Mouse (Mus musculus): Measurements from ENCODE around the gene Akap9. TPM values are rescaled to one million over a fixed set of nuclear protein-coding genes. Genes with fewer than 3 reads are reported as not detected.
"Not testable (repeated sequence)": the region's sequence is repeated elsewhere in the genome, so short reads cannot be mapped to it uniquely, and the experiment has no call there.

Gene Akap9
- polyA plus RNA-seq, 1 experiment from 2014 or later = 130 TPM

GRCm38 (mm10) chr5:4009540-4009939, 81.7 kb downstream of the Akap9 start:
- H3K36me3 ChIP-seq (ENCODE audit: control insufficient read depth, insufficient read depth, low read length) = peaks cover 2% of the 10 kb centered on the region; the same call in 1 of the 2 replicates
- no peak overlapping the region for H3K4me3 ChIP-seq (ENCODE audit: low read depth, low read length)
- H3K9ac ChIP-seq (ENCODE audit: low read length) = no peak overlapping the region
- no peaks in the 10 kb centered on the region for H3K27me3 ChIP-seq (ENCODE audit: control insufficient read depth, insufficient read depth, low read length)
- DNase-seq (ENCODE audit: low spot score) = no peak
- no peak for ATAC-seq (ENCODE audit: insufficient number of reproducible peaks, low FRiP score, low TSS enrichment, low read depth)
- H3K27ac ChIP-seq (replicated peaks; ENCODE audit: low read depth, low read length) = no peak overlapping the region
- no peaks in the 10 kb centered on the region for H3K9me3 ChIP-seq (ENCODE audit: control insufficient read depth, low read length)
- WGBS = 91% methylated on average over 6 of the region's 6 CpGs
- H3K4me1 ChIP-seq (ENCODE audit: control insufficient read depth, insufficient read depth, low read length) = no peaks in the 10 kb centered on the region
- H3K4me2 ChIP-seq (ENCODE audit: low read depth, severe bottlenecking) = no peak overlapping the region

DNA sequence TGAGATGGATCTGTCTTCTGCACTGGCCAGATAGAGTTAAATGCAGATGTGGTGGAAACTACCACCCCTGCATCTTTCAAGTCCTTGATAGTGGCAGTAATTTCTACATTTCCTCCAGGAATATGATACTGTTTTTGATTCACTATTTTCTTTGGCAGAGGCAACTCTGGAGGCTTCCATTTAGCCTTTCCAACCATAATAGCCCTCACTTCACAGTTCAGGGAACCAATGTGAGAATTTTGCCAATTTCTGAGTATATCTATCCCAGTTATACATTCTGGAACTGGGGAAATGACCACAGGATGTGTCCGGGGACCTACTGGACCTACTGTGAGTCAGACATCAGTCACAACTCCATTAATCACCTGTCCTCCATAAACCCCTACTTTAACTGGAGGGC, 89.8 kb downstream of the Akap9 start:
- not testable (repeated sequence) for H3K9ac ChIP-seq (ENCODE audit: low read length); DNase-seq (ENCODE audit: low spot score); ATAC-seq (ENCODE audit: insufficient number of reproducible peaks, low FRiP score, low TSS enrichment, low read depth); H3K4me2 ChIP-seq (ENCODE audit: low read depth, severe bottlenecking); H3K4me1 ChIP-seq (ENCODE audit: control insufficient read depth, insufficient read depth, low read length); H3K36me3 ChIP-seq (ENCODE audit: control insufficient read depth, insufficient read depth, low read length); H3K4me3 ChIP-seq (ENCODE audit: low read depth, low read length); H3K27ac ChIP-seq (replicated peaks; ENCODE audit: low read depth, low read length); H3K27me3 ChIP-seq (ENCODE audit: control insufficient read depth, insufficient read depth, low read length); H3K9me3 ChIP-seq (ENCODE audit: control insufficient read depth, low read length)
- WGBS = 89% methylated on average over 1 of the region's 1 CpGs

DNA sequence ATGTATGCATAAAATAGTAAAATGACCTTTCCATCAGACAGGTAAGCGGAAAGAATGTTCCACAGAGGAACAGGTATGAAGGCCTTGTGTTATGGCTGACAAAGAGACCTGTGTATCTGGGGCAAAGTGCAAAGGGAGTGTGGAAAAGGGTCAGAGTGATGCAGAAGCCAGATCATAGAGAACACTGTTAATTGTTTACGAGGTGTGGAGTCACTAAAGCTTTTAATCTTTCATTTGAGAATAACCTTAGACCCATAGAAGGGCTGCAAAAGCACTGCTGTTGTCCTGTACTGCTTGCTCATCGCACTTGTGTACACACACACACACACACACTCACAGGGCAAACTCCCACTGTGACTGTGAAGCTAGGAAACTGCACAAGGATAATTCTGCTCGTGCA, 91.5 kb downstream of the Akap9 start:
- Histone ChIP-seq H3K9ac (ENCODE audit: low read length) (no peak overlapping the region), H3K36me3 (ENCODE audit: control insufficient read depth, insufficient read depth, low read length) (no peaks in the 10 kb centered on the region; the same call in 1 of the 2 replicates)

GRCm38 (mm10) chr5:4020018-4020417, 92.2 kb downstream of the Akap9 start:
- WGBS = 83% methylated on average over 1 of the region's 1 CpGs
- H3K4me3 ChIP-seq (ENCODE audit: low read depth, low read length) = no peak overlapping the region
- H3K4me1 ChIP-seq (ENCODE audit: control insufficient read depth, insufficient read depth, low read length) = 0 out of 2 replicates have a peak, but pooled peaks cover 3% of the 10 kb centered on the region
- no peak overlapping the region for H3K9ac ChIP-seq (ENCODE audit: low read length)
- no peaks in the 10 kb centered on the region for H3K9me3 ChIP-seq (ENCODE audit: control insufficient read depth, low read length)
- H3K4me2 ChIP-seq (ENCODE audit: low read depth, severe bottlenecking) = no peak overlapping the region
- H3K27me3 ChIP-seq (ENCODE audit: control insufficient read depth, insufficient read depth, low read length) = no peaks in the 10 kb centered on the region
- DNase-seq (ENCODE audit: low spot score) = no peak
- no peak for ATAC-seq (ENCODE audit: insufficient number of reproducible peaks, low FRiP score, low TSS enrichment, low read depth)
- H3K36me3 ChIP-seq (ENCODE audit: control insufficient read depth, insufficient read depth, low read length) = no peaks in the 10 kb centered on the region; the same call in 1 of the 2 replicates
- H3K27ac ChIP-seq (replicated peaks; ENCODE audit: low read depth, low read length) = no peak overlapping the region

More for the DNA sequence above, 91.5 kb downstream of the Akap9 start:
- H3K27me3 ChIP-seq (ENCODE audit: control insufficient read depth, insufficient read depth, low read length) = no peaks in the 10 kb centered on the region
- H3K27ac ChIP-seq (replicated peaks; ENCODE audit: low read depth, low read length) = no peak overlapping the region
- 93% methylated on average over 4 of the region's 4 CpGs for WGBS
- 0 out of 2 replicates have a peak, but pooled peaks cover 3% of the 10 kb centered on the region for H3K4me1 ChIP-seq (ENCODE audit: control insufficient read depth, insufficient read depth, low read length)
- H3K9me3 ChIP-seq (ENCODE audit: control insufficient read depth, low read length) = no peaks in the 10 kb centered on the region
- no peak overlapping the region for H3K4me3 ChIP-seq (ENCODE audit: low read depth, low read length)
- ATAC-seq (ENCODE audit: insufficient number of reproducible peaks, low FRiP score, low TSS enrichment, low read depth) = no peak
- DNase-seq (ENCODE audit: low spot score) = no peak
- H3K4me2 ChIP-seq (ENCODE audit: low read depth, severe bottlenecking) = no peak overlapping the region

GRCm38 (mm10) chr5:4023186-4023585, 95.3 kb downstream of the Akap9 start:
- peak; percentile 40 for DNase-seq (ENCODE audit: low spot score)
- Histone ChIP-seq H3K27ac (replicated peaks; ENCODE audit: low read depth, low read length) (no peak overlapping the region), H3K27me3 (ENCODE audit: control insufficient read depth, insufficient read depth, low read length) (no peaks in the 10 kb centered on the region)

GRCm38 (mm10) chr5:4023742-4024681, 96.2 kb downstream of the Akap9 start:
- Histone ChIP-seq H3K4me1 (ENCODE audit: control insufficient read depth, insufficient read depth, low read length) (0 out of 2 replicates have a peak, but pooled peaks cover 3% of the 10 kb centered on the region), H3K9me3 (ENCODE audit: control insufficient read depth, low read length) (no peaks in the 10 kb centered on the region), H3K4me2 (ENCODE audit: low read depth, severe bottlenecking) (0 out of 2 replicates have a peak overlapping the region, but pooled peaks have one; percentile 1), H3K27ac (replicated peaks; ENCODE audit: low read depth, low read length) (0 out of 2 replicates have a peak overlapping the region, but pooled peaks have one; percentile 45), H3K9ac (ENCODE audit: low read length) (no peak overlapping the region), H3K36me3 (ENCODE audit: control insufficient read depth, insufficient read depth, low read length) (no peaks in the 10 kb centered on the region), H3K4me3 (ENCODE audit: low read depth, low read length) (no peak overlapping the region), H3K27me3 (ENCODE audit: control insufficient read depth, insufficient read depth, low read length) (no peaks in the 10 kb centered on the region)
- 56% methylated on average over 16 of the region's 16 CpGs for WGBS
- DNase-seq (ENCODE audit: low spot score) = peak; percentile 47
- ATAC-seq (ENCODE audit: insufficient number of reproducible peaks, low FRiP score, low TSS enrichment, low read depth) = peak; percentile 78; the same call in 1 of the 2 replicates

More at GRCm38 (mm10) chr5:4023186-4023585, 95.3 kb downstream of the Akap9 start:
- Histone ChIP-seq H3K4me1 (ENCODE audit: control insufficient read depth, insufficient read depth, low read length) (0 out of 2 replicates have a peak, but pooled peaks cover 3% of the 10 kb centered on the region), H3K4me2 (ENCODE audit: low read depth, severe bottlenecking) (no peak overlapping the region), H3K9me3 (ENCODE audit: control insufficient read depth, low read length) (no peaks in the 10 kb centered on the region), H3K4me3 (ENCODE audit: low read depth, low read length) (no peak overlapping the region), H3K9ac (ENCODE audit: low read length) (no peak overlapping the region), H3K36me3 (ENCODE audit: control insufficient read depth, insufficient read depth, low read length) (no peaks in the 10 kb centered on the region)
- ATAC-seq (ENCODE audit: insufficient number of reproducible peaks, low FRiP score, low TSS enrichment, low read depth) = no peak
- 41% methylated on average over 13 of the region's 13 CpGs for WGBS

- no peak for DNase-seq (ENCODE audit: low spot score)
- no peak overlapping the region for H3K27ac ChIP-seq (replicated peaks; ENCODE audit: low read depth, low read length)
- 0 out of 2 replicates have a peak, but pooled peaks cover 3% of the 10 kb centered on the region for H3K4me1 ChIP-seq (ENCODE audit: control insufficient read depth, insufficient read depth, low read length)
- H3K9me3 ChIP-seq (ENCODE audit: control insufficient read depth, low read length) = no peaks in the 10 kb centered on the region
- no peak overlapping the region for H3K9ac ChIP-seq (ENCODE audit: low read length)
- no peak for ATAC-seq (ENCODE audit: insufficient number of reproducible peaks, low FRiP score, low TSS enrichment, low read depth)
- no peaks in the 10 kb centered on the region for H3K27me3 ChIP-seq (ENCODE audit: control insufficient read depth, insufficient read depth, low read length)
- H3K36me3 ChIP-seq (ENCODE audit: control insufficient read depth, insufficient read depth, low read length) = peaks cover under 1% of the 10 kb centered on the region; the same call in 1 of the 2 replicates
- H3K4me3 ChIP-seq (ENCODE audit: low read depth, low read length) = no peak overlapping the region
- H3K4me2 ChIP-seq (ENCODE audit: low read depth, severe bottlenecking) = no peak overlapping the region
- WGBS = 63% methylated on average over 4 of the region's 4 CpGs
Observed at GRCm38 (mm10) chr5:4024727-4025126, 96.9 kb downstream of the Akap9 start.

- not testable (repeated sequence) for H3K4me2 ChIP-seq (ENCODE audit: low read depth, severe bottlenecking); ATAC-seq (ENCODE audit: insufficient number of reproducible peaks, low FRiP score, low TSS enrichment, low read depth); H3K9me3 ChIP-seq (ENCODE audit: control insufficient read depth, low read length); H3K4me1 ChIP-seq (ENCODE audit: control insufficient read depth, insufficient read depth, low read length); H3K9ac ChIP-seq (ENCODE audit: low read length); DNase-seq (ENCODE audit: low spot score); H3K27ac ChIP-seq (replicated peaks; ENCODE audit: low read depth, low read length); H3K27me3 ChIP-seq (ENCODE audit: control insufficient read depth, insufficient read depth, low read length); H3K36me3 ChIP-seq (ENCODE audit: control insufficient read depth, insufficient read depth, low read length); H3K4me3 ChIP-seq (ENCODE audit: low read depth, low read length)
- 97% methylated on average over 1 of the region's 1 CpGs for WGBS
Observed at GRCm38 (mm10) chr5:4026336-4026735, 98.5 kb downstream of the Akap9 start.
